Mouse (Mus musculus) urinary bladder, postnatal 14 days (tissue): Measurements from ENCODE around the gene Ttc39b.
A peak's percentile ranks its signal among the peaks of the same experiment; 100 is the strongest.

Source experiments
- DNase-seq: peaks from one replicate; pipeline ENCODE4 v3.0.0; 2021; ENCODE audit warnings: low spot score

Gene Ttc39b

DNA sequence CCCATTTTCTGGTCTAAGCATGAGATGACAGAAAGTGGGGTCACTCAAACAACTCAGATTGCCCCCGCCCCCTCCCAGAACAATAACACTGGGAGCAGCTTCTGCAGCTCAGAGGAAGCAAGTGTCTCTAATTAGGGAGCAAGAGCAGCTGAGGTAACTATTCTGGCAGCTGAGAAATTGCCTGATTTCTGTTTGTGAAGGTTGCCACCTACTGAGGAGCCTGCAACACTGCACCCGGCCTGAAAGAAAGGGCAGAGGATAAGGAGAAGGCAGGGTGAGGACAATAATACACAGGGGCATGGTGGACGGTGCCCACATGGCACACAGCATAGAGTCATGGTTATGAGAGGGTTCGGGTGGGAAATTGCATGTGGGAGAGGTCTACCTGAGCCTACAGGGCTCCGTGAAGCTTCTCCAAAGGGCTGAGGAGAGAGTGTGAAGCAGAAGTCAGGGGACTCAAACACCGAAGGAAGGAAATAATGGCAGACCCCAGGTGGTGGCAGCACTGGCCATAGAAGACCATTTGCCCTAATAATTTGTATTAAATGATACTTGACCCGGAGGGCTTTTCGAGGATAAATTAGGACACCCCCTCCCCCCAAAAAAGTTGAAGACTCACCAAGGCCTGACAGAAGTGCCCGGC is 140.6 kb downstream of the Ttc39b start:
- DNase-seq = peak; percentile 45

DNA sequence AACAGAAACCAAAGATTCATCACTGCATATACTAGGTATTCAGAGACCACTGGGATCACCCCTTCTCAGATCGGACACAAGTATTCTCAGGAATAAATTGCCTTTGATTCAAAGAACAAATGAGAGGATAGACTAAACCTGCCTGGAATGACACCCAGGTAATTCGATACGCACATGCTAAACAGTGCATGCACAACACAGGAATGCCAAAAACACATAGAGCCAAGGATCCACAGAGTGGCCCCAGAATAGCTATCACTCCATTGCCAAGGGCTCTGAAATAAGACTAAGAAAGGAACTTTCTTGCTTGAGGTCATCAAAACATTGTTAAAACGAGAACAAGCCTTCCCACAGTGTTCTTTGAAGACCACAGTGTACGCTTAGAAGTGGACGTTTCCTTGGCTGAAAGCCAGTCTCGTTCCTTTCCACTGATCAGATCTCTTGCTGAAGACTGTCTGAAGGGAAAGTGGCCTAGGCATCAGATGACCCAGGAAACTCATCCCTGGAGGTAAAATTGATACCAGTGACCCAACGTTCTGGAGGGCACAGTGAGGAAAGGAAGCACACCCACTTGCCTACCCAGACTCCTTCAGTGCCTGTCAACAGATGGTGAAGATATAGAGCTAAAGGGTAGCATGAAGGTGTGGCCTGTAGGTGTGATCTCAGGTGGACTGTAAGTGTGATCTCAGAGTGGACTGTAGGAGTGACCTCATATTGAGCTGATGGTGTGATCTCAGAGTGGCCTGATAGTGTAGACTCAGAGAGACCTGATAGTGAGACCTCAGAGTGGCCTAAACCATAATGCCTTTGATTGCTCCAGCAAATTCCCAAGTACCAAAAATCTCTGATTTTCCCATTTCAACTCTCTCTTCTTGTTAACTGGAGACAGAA is 141.6 kb downstream of the Ttc39b start:
- no peak for DNase-seq

DNA sequence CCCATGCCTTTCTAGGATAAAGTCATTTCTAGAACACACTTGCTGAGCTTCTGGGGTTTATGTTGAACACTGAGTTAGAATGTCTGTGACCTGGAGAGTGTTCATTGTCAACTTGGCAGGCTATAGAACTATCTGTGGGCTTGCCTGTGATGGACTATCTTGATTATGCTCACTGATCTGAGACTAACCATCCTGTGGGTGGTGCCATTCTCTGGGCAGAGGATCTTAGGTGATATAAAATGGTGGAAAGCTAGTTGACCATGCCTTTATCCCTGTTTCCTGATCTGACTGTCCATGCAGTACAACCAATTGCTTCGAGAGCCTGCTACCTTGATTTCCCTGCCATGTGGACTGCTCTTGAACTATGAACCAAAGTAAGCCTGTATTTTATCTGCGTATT is 146.6 kb downstream of the Ttc39b start:
- no peak for DNase-seq

DNA sequence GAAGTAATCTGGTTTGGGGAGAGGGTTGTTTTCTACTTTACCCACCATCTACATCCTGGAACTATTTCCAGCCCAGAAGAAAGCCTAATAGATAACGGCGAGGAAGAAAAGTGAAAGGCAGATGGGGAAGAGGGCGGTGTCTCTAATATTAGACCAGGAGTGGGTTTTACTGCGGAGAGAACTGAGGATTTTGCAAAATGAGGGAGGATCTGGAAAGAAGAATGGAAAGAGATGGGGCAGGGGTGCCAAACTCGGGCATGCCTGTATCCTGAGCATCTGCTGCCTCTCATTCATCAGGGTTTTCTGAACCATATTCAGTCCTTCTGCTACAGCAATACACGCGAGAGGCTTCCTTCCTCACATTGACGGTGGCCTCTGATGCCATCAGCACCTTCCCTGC is 149.1 kb downstream of the Ttc39b start:
- no peak for DNase-seq

DNA sequence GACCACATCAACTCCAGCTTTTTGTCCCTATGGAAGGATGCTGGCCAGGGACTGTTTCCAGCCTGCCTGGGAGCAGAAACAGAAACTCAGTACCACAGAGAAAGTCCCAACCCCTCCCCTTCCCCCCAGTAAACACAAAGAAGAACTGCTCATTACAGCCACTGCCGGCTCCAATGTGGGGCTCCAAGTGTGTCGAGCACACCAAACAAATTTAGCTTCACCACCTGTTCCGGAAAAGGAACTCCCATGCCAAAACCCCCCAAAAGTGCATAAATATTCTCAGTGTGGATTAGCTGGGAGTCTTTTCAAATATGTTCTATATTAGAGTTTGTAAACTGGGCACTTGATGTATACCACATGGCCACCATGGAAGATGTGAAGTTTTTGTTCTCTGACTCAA is 151.8 kb downstream of the Ttc39b start:
- no peak for DNase-seq

DNA sequence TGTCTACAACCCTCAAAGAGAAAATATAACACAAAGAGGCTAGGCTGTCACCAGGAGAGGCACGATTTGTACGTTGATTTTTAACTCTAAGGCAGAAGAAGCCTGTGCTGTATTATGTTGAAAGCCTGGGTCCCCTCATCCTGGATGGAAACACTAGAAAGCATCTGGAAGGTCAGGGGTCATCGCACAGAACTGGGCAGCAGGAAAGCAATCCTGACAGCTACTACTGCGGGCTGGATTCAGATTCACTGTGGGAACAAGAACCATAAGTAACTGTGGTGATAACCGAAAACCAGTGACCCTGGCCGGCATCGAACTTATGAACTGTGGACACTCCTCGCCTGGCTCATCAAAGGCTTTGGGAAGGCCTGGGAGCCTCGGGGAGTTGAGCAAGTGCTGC is 153.3 kb downstream of the Ttc39b start:
- no peak for DNase-seq
